Mouse (Mus musculus) hindbrain, embryonic 16.5 days (tissue): ENCODE measurements around the gene Tnni2. TPM values are rescaled to one million over a fixed set of nuclear protein-coding genes. Genes with fewer than 3 reads are reported as not detected.

ENCODE experiments used
- ATAC-seq: fragments of 200-750 bp; cut with Nextera tagmentation; 2 replicates; pipeline ENCODE4 v1.8.0; 2017; ENCODE audit warnings: moderate TSS enrichment, moderate library complexity
- H3K27ac ChIP-seq: fragments of 300-500 bp; sonication (generic); 2 replicates; pipeline ENCODE4 v1.5.1; 2014; ENCODE audit warnings: low read depth, mild to moderate bottlenecking, control low read depth, low read length, moderate library complexity
- H3K27me3 ChIP-seq: fragments of 300-500 bp; sonication (generic); replicated peaks from 2 replicates; pipeline ENCODE4 v1.6.1; 2014; ENCODE audit warnings: low read length; ENCODE audit not compliant: control insufficient read depth, insufficient read depth
- H3K36me3 ChIP-seq: fragments of 300-500 bp; sonication (generic); 2 replicates; pipeline ENCODE4 v1.6.1; 2014; ENCODE audit warnings: mild to moderate bottlenecking, low read length, moderate library complexity, mixed read lengths; ENCODE audit not compliant: control insufficient read depth, insufficient read depth
- H3K4me1 ChIP-seq: fragments of 300-500 bp; sonication (generic); 2 replicates; pipeline ENCODE4 v1.6.1; 2014; ENCODE audit warnings: low read depth, low read length; ENCODE audit not compliant: control insufficient read depth, insufficient read depth
- H3K4me2 ChIP-seq: fragments of 300-500 bp; sonication (generic); 2 replicates; pipeline ENCODE4 v1.6.1; 2014; ENCODE audit warnings: mild to moderate bottlenecking, low read length, control low read depth, moderate library complexity
- H3K4me3 ChIP-seq: fragments of 300-500 bp; sonication (generic); 2 replicates; pipeline ENCODE4 v1.5.1; 2014; ENCODE audit warnings: mild to moderate bottlenecking, low read length, control low read depth, moderate library complexity
- H3K9ac ChIP-seq: fragments of 300-500 bp; sonication (generic); 2 replicates; pipeline ENCODE4 v1.6.1; 2014; ENCODE audit warnings: low read depth, mild to moderate bottlenecking, control low read depth, low read length, moderate library complexity
- H3K9me3 ChIP-seq: fragments of 300-500 bp; sonication (generic); 2 replicates; pipeline ENCODE4 v1.6.1; 2014; ENCODE audit warnings: mild to moderate bottlenecking, low read length, moderate library complexity; ENCODE audit not compliant: control insufficient read depth
- WGBS: fragments of 180-500 bp; shearing (Covaris S2); extraction: QIAGEN DNeasy Blood & Tissue Kit; methylation state at CpG from one replicate; pipeline ENCODE4 v1.1.7; 2014; 5-methylcytosine and 5-hydroxymethylcytosine counted together
- polyA plus RNA-seq: library from polyadenylated mRNA; unstranded; fragments of >200 nt; fragmentation: Nextera tagmentation; extraction: Ambion mirVana; gene quantifications from 2 replicates; pipeline ENCODE4 v1.2.1, GENCODE M21; 2015

The Tnni2 gene
- polyA plus RNA-seq, 1 experiment from 2014 or later, result 2.0 TPM

GRCm38 (mm10) chr7:142437324-142437723, 4.3 kb upstream of the Tnni2 start:
- Histone ChIP-seq H3K9ac (no peak overlapping the region), H3K9me3 (no peaks in the 10 kb centered on the region), H3K4me1 (no peaks in the 10 kb centered on the region; the same call in 1 of the 2 replicates), H3K27me3 (no peaks in the 10 kb centered on the region), H3K4me3 (no peak overlapping the region), H3K36me3 (no peaks in the 10 kb centered on the region), H3K27ac (no peak overlapping the region), H3K4me2 (no peak overlapping the region)
- 74% methylated on average over 5 of the region's 5 CpGs for WGBS
- no peak for ATAC-seq

- Histone ChIP-seq H3K4me1 (no peaks in the 10 kb centered on the region), H3K4me2 (no peak overlapping the region), H3K4me3 (no peak overlapping the region), H3K36me3 (no peaks in the 10 kb centered on the region), H3K9me3 (no peaks in the 10 kb centered on the region), H3K27ac (no peak overlapping the region), H3K9ac (peak overlapping the region; percentile 23; the same call in 1 of the 2 replicates), H3K27me3 (no peaks in the 10 kb centered on the region)
- 84% methylated on average over 12 of the region's 14 CpGs for WGBS
- ATAC-seq, result no peak
Measured at GRCm38 (mm10) chr7:142439966-142440365, 1.6 kb upstream of the Tnni2 start.

GRCm38 (mm10) chr7:142440657-142441114, 922 bp upstream of the Tnni2 start:
- Histone ChIP-seq H3K36me3 (no peaks in the 10 kb centered on the region), H3K9me3 (no peaks in the 10 kb centered on the region), H3K4me1 (no peaks in the 10 kb centered on the region), H3K4me3 (no peak overlapping the region), H3K27me3 (no peaks in the 10 kb centered on the region), H3K27ac (no peak overlapping the region), H3K9ac (no peak overlapping the region), H3K4me2 (no peak overlapping the region)
- peak; percentile 81 for ATAC-seq
- 57% methylated on average over 5 of the region's 5 CpGs for WGBS

- no peaks in the 10 kb centered on the region for H3K36me3 ChIP-seq
- ATAC-seq, result no peak
- H3K9ac ChIP-seq, result no peak overlapping the region
- no peak overlapping the region for H3K4me2 ChIP-seq
- H3K27ac ChIP-seq, result no peak overlapping the region
- no peaks in the 10 kb centered on the region for H3K9me3 ChIP-seq
- no peaks in the 10 kb centered on the region for H3K27me3 ChIP-seq
- H3K4me3 ChIP-seq, result no peak overlapping the region
- H3K4me1 ChIP-seq, result no peaks in the 10 kb centered on the region
- 81% methylated on average over 9 of the region's 9 CpGs for WGBS
Measured at GRCm38 (mm10) chr7:142442081-142442907, 686 bp downstream of the Tnni2 start.

- no peak for ATAC-seq
- H3K4me2 ChIP-seq, result no peak overlapping the region
- no peak overlapping the region for H3K27ac ChIP-seq
- no peaks in the 10 kb centered on the region for H3K27me3 ChIP-seq
- H3K9me3 ChIP-seq, result no peaks in the 10 kb centered on the region
- no peak overlapping the region for H3K9ac ChIP-seq
- no peak overlapping the region for H3K4me3 ChIP-seq
- no peaks in the 10 kb centered on the region for H3K36me3 ChIP-seq
- 91% methylated on average over 4 of the region's 7 CpGs for WGBS
- no peaks in the 10 kb centered on the region for H3K4me1 ChIP-seq
Measured at GRCm38 (mm10) chr7:142442908-142443420, 1.4 kb downstream of the Tnni2 start.

- H3K36me3 ChIP-seq, result no peaks in the 10 kb centered on the region
- H3K4me3 ChIP-seq, result no peak overlapping the region
- ATAC-seq, result no peak
- H3K9me3 ChIP-seq, result no peaks in the 10 kb centered on the region
- no peak overlapping the region for H3K27ac ChIP-seq
- no peaks in the 10 kb centered on the region for H3K4me1 ChIP-seq
- no peak overlapping the region for H3K4me2 ChIP-seq
- no peaks in the 10 kb centered on the region for H3K27me3 ChIP-seq
- 87% methylated on average over 5 of the region's 5 CpGs for WGBS
- H3K9ac ChIP-seq, result no peak overlapping the region
Measured at GRCm38 (mm10) chr7:142443474-142443873, 1.9 kb downstream of the Tnni2 start.

- ATAC-seq, result no peak
- WGBS, result 92% methylated on average over 6 of the region's 6 CpGs
- no peaks in the 10 kb centered on the region for H3K36me3 ChIP-seq
Measured at GRCm38 (mm10) chr7:142444171-142444570, 2.6 kb downstream of the Tnni2 start.

GRCm38 (mm10) chr7:142445324-142445723, 3.7 kb downstream of the Tnni2 start:
- no peak for ATAC-seq

More at GRCm38 (mm10) chr7:142444171-142444570, 2.6 kb downstream of the Tnni2 start:
- Histone ChIP-seq H3K4me2 (no peak overlapping the region), H3K4me1 (no peaks in the 10 kb centered on the region), H3K4me3 (no peak overlapping the region), H3K9me3 (no peaks in the 10 kb centered on the region), H3K27me3 (no peaks in the 10 kb centered on the region), H3K9ac (no peak overlapping the region), H3K27ac (no peak overlapping the region)

GRCm38 (mm10) chr7:142446264-142446663, 4.7 kb downstream of the Tnni2 start:
- no peaks in the 10 kb centered on the region for H3K36me3 ChIP-seq
- no peak overlapping the region for H3K9ac ChIP-seq
- no peak overlapping the region for H3K27ac ChIP-seq
- H3K9me3 ChIP-seq, result no peaks in the 10 kb centered on the region
- no peaks in the 10 kb centered on the region for H3K27me3 ChIP-seq
- no peak overlapping the region for H3K4me2 ChIP-seq
- 87% methylated on average over 4 of the region's 4 CpGs for WGBS
- H3K4me3 ChIP-seq, result no peak overlapping the region
- ATAC-seq, result no peak
- no peaks in the 10 kb centered on the region for H3K4me1 ChIP-seq

More at GRCm38 (mm10) chr7:142445324-142445723, 3.7 kb downstream of the Tnni2 start:
- H3K9ac ChIP-seq, result no peak overlapping the region
- H3K9me3 ChIP-seq, result no peaks in the 10 kb centered on the region
- H3K4me2 ChIP-seq, result no peak overlapping the region
- WGBS, result 85% methylated on average over 6 of the region's 6 CpGs
- no peaks in the 10 kb centered on the region for H3K4me1 ChIP-seq
- no peak overlapping the region for H3K27ac ChIP-seq
- H3K36me3 ChIP-seq, result no peaks in the 10 kb centered on the region
- H3K4me3 ChIP-seq, result no peak overlapping the region
- H3K27me3 ChIP-seq, result no peaks in the 10 kb centered on the region
